Mouse (Mus musculus) forebrain, embryonic 14.5 days (tissue): ENCODE data around the gene Cep85l. TPM values are rescaled to one million over a fixed set of nuclear protein-coding genes. Genes with fewer than 3 reads are reported as not detected.

Experiments used
- ATAC-seq: fragments of 200-750 bp; cut with Nextera tagmentation; 2 replicates; pipeline ENCODE4 v1.8.0; 2017; ENCODE audit warnings: mild to moderate bottlenecking, moderate library complexity
- DNase-seq: peaks from one replicate; pipeline ENCODE4 v3.0.0-alpha.2; 2015; ENCODE audit warnings: low spot score
- H3K27ac ChIP-seq: fragments of 300-500 bp; sonication (generic); 2 replicates; pipeline ENCODE4 v1.5.1; 2014; ENCODE audit warnings: low read depth, mild to moderate bottlenecking, control low read depth, low read length, moderate library complexity
- H3K27me3 ChIP-seq: fragments of 300-500 bp; sonication (generic); replicated peaks from 2 replicates; pipeline ENCODE4 v1.6.1; 2014; ENCODE audit warnings: low read length, control low read depth, mixed read lengths; ENCODE audit not compliant: control insufficient read depth, insufficient read depth
- H3K36me3 ChIP-seq: fragments of 300-500 bp; sonication (generic); 2 replicates; pipeline ENCODE4 v1.6.1; 2014; ENCODE audit warnings: low read length, control low read depth; ENCODE audit not compliant: control insufficient read depth, insufficient read depth
- H3K4me1 ChIP-seq: fragments of 300-500 bp; sonication (generic); 2 replicates; pipeline ENCODE4 v1.6.1; 2014; ENCODE audit warnings: antibody characterized with exemption, low read length, control low read depth; ENCODE audit not compliant: control insufficient read depth, insufficient read depth
- H3K4me2 ChIP-seq: fragments of 300-500 bp; sonication (generic); 2 replicates; pipeline ENCODE4 v1.6.1; 2014; ENCODE audit warnings: mild to moderate bottlenecking, control low read depth, low read length
- H3K4me3 ChIP-seq: fragments of 300-500 bp; sonication (generic); 2 replicates; pipeline ENCODE4 v1.5.1; 2014; ENCODE audit warnings: low read depth, low read length, control low read depth
- H3K9ac ChIP-seq: fragments of 300-500 bp; sonication (generic); 2 replicates; pipeline ENCODE4 v1.6.1; 2014; ENCODE audit warnings: mild to moderate bottlenecking, low read length, control low read depth, moderate library complexity
- H3K9me3 ChIP-seq: fragments of 300-500 bp; sonication (generic); replicated peaks from 2 replicates; pipeline ENCODE4 v1.6.1; 2016; ENCODE audit warnings: low read length, control low read depth, mixed read lengths; ENCODE audit not compliant: control insufficient read depth
- WGBS: fragments of 180-500 bp; shearing (Covaris S2); extraction: QIAGEN DNeasy Blood & Tissue Kit; methylation state at CpG from one replicate; pipeline ENCODE4 v1.1.7; 2014; 5-methylcytosine and 5-hydroxymethylcytosine counted together
- polyA plus RNA-seq: library from polyadenylated mRNA; unstranded; fragments of >200 nt; fragmentation: Nextera tagmentation; extraction: Ambion mirVana; gene quantifications from 2 replicates; pipeline ENCODE4 v1.2.1, GENCODE M21; 2014

The Cep85l gene
- polyA plus RNA-seq, 1 experiment from 2014 or later: 10.3 TPM

DNA sequence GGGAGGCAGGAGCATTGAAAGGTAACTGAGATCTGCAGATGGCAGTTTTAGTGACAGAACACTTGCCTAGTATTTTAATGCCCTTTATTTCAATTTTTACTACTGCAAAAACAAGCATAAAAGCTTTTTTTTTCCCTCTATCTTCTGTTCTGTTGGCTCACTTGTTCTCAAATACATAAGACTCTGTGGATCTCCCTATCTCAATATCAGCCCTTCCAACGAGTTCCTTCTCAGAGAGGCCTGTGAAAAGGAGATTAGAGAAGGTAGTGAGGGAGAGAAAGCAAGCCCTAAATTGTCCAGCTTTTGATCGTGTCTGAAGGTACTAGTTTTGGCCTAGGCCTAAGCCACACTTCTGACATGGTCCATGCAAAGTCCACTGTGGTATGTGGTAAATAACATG is 150.6 kb downstream of the Cep85l start:
- 76% methylated on average over 2 of the region's 2 CpGs for WGBS
- no peak overlapping the region for H3K9ac ChIP-seq
- ATAC-seq: no peak

More for the DNA sequence above, 150.6 kb downstream of the Cep85l start:
- Histone ChIP-seq H3K27me3 (no peaks in the 10 kb centered on the region), H3K36me3 (no peaks in the 10 kb centered on the region), H3K4me2 (no peak overlapping the region), H3K9me3 (no peaks in the 10 kb centered on the region), H3K4me3 (no peak overlapping the region), H3K4me1 (no peaks in the 10 kb centered on the region), H3K27ac (no peak overlapping the region)
- DNase-seq: no peak

Other genes with a start within 250 kb of the Cep85l start
- 0.74 and 0.90 TPM in 2 replicates for gene Pln, start 42.3 kb downstream of the Cep85l start, polyA plus RNA-seq
- 107 and 119 TPM in 2 replicates for gene Asf1a, start 216.8 kb upstream of the Cep85l start, polyA plus RNA-seq